Mouse (Mus musculus): ENCODE results near the gene Zfp677. TPM values are rescaled to one million over a fixed set of nuclear protein-coding genes. Genes with fewer than 3 reads are reported as not detected.
"Not testable (repeated sequence)": the region's sequence is repeated elsewhere in the genome, so short reads cannot be mapped to it uniquely, and the experiment has no call there.

Zfp677 gene
- total RNA-seq (2021): 1 to 10 TPM; 1.5 to 1.9 TPM

DNA sequence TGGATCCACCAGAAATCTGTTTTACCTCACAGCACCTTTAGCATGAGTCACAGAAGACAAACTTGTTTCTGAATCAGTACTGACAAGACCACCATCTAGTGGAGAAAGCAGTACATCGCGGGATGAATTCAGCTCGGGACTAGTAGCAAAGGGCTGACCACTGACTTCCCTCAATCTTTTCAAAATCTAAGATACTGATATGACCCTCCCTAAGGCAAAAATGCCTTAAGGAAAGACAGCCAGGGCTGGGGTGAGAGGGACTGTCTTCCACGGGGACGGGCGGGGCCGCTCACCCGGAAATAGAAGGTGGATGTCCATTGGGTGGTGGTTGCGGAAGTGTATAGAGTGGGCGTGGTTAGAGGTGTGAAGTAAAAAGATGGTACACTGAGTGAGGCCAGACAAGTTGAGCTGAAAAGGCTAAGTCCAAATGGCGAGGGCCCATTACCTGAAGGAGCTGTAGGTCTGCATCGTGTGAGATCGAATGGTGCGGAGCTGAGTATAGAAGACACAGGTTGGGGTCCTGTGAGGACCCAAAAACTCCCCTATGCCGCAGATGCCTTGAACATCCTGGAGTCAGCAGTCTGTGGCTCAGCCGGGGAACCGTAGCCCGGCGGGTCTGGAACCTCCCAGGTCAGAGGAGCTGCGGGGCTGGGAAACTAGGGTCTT, at the start of gene Zfp677:
Gene Zfp677, plus strand, starts transcription at position 358 of the 666 bp plus-strand sequence.
- peak; percentile 13 to 63 for DNase-seq (ENCODE audit: extremely low spot score in 1 of 2, low spot score in 2 of 2)
- intact Hi-C loops (cut with DNase I): no loop called here

DNA sequence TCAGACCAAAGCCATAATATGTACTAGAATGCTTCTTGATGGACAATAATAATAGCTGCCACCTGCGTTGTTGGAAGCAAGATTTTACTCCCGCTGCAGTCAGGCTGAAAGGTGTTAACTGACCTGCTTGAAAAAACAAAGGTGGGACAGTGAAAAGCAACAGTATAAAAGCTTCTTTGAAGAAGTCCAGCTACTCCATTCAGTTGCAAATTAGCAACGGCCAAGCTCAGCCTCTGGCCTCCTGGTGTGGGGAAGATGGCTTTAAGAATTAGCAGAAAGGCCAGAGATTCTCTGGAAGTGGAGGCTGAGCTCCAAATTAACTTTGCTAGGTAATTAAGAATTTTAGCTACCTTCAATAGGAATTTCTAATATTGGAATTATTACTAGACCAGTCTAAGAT, 15.5 kb upstream of the Zfp677 start:
- DNase-seq (ENCODE audit: extremely low spot score in 1 of 2, low spot score in 2 of 2); intact Hi-C loops (cut with DNase I): not testable (repeated sequence)

DNA sequence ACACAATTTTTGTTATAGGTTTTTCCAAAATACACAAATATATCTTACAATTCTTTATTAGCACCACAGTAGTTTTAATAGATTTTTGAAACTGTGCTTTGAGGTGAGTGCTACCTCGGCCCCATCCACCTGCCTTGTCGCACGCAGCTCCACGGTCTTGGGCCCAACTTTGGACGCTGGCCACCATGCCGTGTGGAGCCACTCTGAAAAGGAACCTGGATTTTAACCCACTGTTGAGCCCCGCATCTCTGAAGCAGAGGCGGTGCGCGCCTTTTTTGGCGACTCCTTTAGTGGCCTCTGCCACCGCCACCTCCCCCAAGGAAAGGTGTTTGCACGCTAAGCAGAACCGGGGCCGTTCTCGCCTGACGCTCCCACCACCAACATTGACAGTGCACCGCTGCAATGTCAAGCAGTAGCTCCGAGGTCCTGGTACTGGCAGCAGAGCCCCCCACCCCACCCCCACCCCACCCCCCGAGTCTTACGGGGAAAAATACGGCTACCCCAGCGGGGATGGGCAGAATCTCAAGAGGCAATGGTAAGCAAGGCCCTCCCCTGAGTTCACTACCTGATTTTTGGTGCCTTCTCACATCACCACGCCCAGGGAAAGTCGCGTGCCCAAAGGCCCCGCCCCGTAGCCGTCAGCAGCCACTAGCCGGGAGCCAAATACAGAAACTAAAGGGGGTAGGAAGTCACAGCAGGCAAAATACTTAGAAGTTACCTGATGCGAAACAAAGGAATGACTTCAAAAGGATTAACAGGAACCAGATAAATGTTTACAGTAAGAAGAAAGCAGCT, 13.4 kb upstream of the Zfp677 start:
- intact Hi-C loops (cut with DNase I): no loop called here
- DNase-seq (ENCODE audit: extremely low spot score in 1 of 2, low spot score in 2 of 2): peak in 1 of 2 experiments; percentile 26

DNA sequence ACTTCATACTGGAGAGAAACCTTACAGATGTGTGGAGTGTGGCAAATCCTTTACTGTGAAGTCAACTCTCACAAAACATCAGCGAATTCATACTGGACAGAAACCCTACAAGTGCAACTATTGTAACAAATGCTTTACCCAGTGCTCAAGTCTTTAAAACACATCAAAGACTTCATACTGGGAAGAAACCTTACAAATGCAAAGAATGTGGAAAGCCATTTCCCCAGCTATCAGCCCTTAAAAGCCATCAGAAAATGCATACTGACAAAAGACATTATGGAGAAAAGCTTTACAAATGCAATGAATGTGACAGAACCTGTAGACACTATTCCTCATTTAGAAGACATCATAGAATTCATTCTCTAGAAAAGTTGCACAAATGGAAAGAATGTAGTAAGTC, 8.2 kb upstream of the Zfp677 start:
- intact Hi-C loops (cut with DNase I): no loop called here
- no peak for DNase-seq (ENCODE audit: extremely low spot score in 1 of 2, low spot score in 2 of 2)

DNA sequence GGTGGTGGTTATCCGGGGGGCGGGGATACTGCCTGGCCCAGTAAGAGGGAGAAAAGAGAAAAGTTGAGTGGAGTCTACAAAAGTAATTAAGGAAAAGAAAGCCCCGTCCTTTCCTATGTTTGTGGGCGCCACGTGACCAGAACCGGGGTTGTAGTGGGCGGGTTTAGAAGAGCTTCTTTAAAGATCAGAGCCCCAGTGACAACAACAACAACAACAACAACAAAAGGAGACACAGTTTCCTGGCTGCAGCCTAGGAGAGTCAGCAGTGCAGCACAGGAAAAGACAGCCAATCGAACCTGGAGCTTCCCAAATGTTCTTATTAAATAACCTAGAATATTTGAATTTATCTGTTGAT, 486 bp downstream of the Zfp677 start:
- DNase-seq (ENCODE audit: extremely low spot score in 1 of 2, low spot score in 2 of 2): no peak
- intact Hi-C loops (cut with DNase I): no loop called here

DNA sequence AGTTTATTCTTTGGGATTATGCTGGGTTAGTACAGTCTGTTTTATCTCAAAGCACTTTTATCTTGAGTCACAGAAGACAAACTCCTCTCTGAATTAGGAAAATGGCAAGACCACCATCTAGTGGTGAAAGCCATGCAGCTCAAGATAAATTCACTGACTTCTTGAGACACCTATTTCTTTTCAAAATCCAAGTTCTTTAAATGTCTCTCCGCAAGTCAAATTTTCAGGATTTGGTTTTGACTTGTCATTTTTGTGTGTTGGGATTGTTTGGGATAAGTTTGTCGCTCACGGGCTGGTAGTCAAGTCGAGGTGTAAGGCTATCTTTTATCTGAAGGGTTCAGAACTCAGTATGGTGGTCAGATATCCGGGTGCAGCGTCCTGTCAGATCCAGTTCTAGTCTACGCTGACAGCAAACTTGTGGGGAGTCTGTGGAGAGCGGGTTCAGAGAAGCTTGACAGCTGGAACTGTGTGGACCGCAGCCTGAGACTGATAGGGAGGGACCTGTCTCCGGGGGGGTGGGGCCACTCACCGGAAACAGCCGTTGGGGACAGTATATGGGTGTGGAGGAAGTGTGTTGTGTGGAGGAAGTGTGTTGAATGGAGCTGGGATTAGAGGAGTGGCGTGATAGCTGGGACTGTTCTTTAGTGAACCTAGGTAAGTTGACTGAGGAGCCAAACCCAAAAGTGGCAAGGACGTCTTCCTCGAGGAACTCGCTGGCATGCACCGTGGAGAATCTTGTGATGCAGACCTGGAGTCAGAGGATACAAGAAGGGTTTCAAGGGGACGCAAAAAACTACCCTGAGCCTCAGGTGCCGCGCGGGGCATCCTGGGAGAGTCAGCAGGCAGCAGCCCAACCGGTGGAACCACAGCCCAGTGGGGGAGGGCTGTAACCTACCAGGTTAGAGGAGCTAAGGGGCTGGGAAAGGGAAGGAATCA, 39.4 kb downstream of the Zfp677 start, which contains the start of gene Zfp54:
Gene Zfp54, plus strand, starts transcription at position 564 of the 936 bp plus-strand sequence.
- peak; percentile 24 to 80 for DNase-seq (ENCODE audit: extremely low spot score in 1 of 2, low spot score in 2 of 2)
- intact Hi-C loops (cut with DNase I): loop anchor here (5.0 kb wide), 2 partner anchors 151 to 191 kb away; no protein-coding TSS in a partner anchor

DNA sequence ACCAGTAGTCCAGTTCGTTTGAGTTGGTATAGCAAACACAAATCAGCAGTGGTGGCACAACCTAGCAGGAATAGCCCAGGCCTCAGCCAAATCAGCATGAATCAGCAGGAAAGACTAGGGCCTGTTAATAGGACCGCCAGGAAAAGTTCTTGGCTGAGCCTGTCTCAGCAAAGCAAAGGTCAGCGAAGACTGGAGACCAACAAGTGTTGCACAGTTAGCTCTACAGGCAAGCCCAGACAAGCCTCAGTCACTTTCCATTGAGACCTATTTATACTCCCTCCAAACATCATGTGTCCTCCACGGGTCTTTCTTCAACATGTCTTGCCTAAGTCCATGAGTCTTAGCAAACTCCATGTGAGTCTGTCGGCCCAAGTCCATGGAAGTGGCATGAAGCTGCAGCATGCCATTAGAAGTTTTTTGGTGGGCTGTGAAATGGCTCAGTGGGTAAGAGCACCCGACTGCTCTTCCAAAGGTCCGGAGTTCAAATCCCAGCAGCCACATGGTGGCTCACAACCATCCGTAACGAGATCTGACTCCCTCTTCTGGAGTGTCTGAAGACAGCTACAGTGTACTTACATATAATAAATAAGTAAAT, 55.4 kb downstream of the Zfp677 start:
- DNase-seq (ENCODE audit: extremely low spot score in 1 of 2, low spot score in 2 of 2); intact Hi-C loops (cut with DNase I): not testable (repeated sequence)

Other genes starting within 250 kb of the Zfp677 start
- not detected for gene Vmn1r234, start 157.7 kb upstream of the Zfp677 start, total RNA-seq (2021)
- gene Vmn1r235, start 127.3 kb upstream of the Zfp677 start, total RNA-seq (2021): not detected
- gene Vmn1r236, start 100.8 kb upstream of the Zfp677 start, total RNA-seq (2021): not detected
- gene Vmn1r237, start 71.9 kb upstream of the Zfp677 start, total RNA-seq (2021): not detected
- 1 to 10 TPM; 1.3 to 1.4 TPM for gene Zfp54, start 39.5 kb downstream of the Zfp677 start, total RNA-seq (2021)
- 1 to 10 TPM; 3.7 to 4.5 TPM for gene Zfp51, start 66.6 kb downstream of the Zfp677 start, total RNA-seq (2021)
- 1 to 10 TPM; 4.9 to 5.4 TPM for gene Zfp53, start 105.2 kb downstream of the Zfp677 start, total RNA-seq (2021)
- gene Zfp52, start 151.8 kb downstream of the Zfp677 start, total RNA-seq (2021): 1 to 10 TPM; 7.1 to 7.2 TPM
- 10 to 100 TPM; 17.1 to 17.6 TPM for gene Zfp948, start 183.3 kb downstream of the Zfp677 start, total RNA-seq (2021)

Data from left cerebral cortex, postnatal 10 days (tissue).